Mouse (Mus musculus) hindbrain, embryonic 15.5 days (tissue): ENCODE data around the gene Tns1. TPM values are rescaled to one million over a fixed set of nuclear protein-coding genes. Genes with fewer than 3 reads are reported as not detected.

Experiments used
- polyA plus RNA-seq: library from polyadenylated mRNA; unstranded; fragments of >200 nt; fragmentation: Nextera tagmentation; extraction: Ambion mirVana; gene quantifications from 2 replicates; pipeline ENCODE4 v1.2.1, GENCODE M21; 2015

The Tns1 gene
- polyA plus RNA-seq, 1 experiment from 2014 or later: 13.5 TPM

Other genes starting within 250 kb of the Tns1 start
- 0.24 and 0.30 TPM in 2 replicates for gene Rufy4, start 1.1 kb upstream of the Tns1 start, polyA plus RNA-seq
- 0.05 and 0.12 TPM in 2 replicates for gene Cxcr2, start 29.5 kb upstream of the Tns1 start, polyA plus RNA-seq
- gene Cxcr1, start 70.2 kb upstream of the Tns1 start, polyA plus RNA-seq: not detected in 2 replicates
- gene Arpc2, start 111.6 kb upstream of the Tns1 start, polyA plus RNA-seq: 381 and 397 TPM in 2 replicates
- gene Gpbar1, start 154.1 kb upstream of the Tns1 start, polyA plus RNA-seq: not detected in 2 replicates
- gene Aamp, start 160.3 kb upstream of the Tns1 start, polyA plus RNA-seq: 212 and 217 TPM in 2 replicates
- gene Pnkd, start 160.5 kb upstream of the Tns1 start, polyA plus RNA-seq: 137 and 144 TPM in 2 replicates
- 11.1 and 11.5 TPM in 2 replicates for gene Tmbim1, start 181.2 kb upstream of the Tns1 start, polyA plus RNA-seq
- 1.1 and 2.4 TPM in 2 replicates for gene Catip, start 237.7 kb upstream of the Tns1 start, polyA plus RNA-seq